Comparison of ENCODE assay signal across 19 mouse cellular contexts in genomic region chr10:53062741-53063140, GRCm38 (mm10).
"Had no signal": no experiment of that assay in that cellular context is flagged by ENCODE, and none has a peak within 500 bp of the region (broad histone marks: within the 10 kb centered on the region; RNA-seq: fewer than 3 reads in every experiment).

No protein-coding gene starts in this region.

- DNase-seq: left cerebral cortex, postnatal 4 days; liver, postnatal 0 days; lung, embryonic 14.5 days; right cerebral cortex, postnatal 4 days; thymus, adult 2 months; thymus, postnatal 36 days had no signal

- H3K9ac ChIP-seq: limb, embryonic 12.5 days; limb, embryonic 15.5 days; liver, embryonic 14.5 days; liver, postnatal 0 days; lung, embryonic 14.5 days; midbrain, embryonic 13.5 days; neural tube, embryonic 13.5 days had no signal

- H3K36me3 ChIP-seq: limb, embryonic 12.5 days; limb, embryonic 15.5 days; midbrain, embryonic 10.5 days; midbrain, embryonic 13.5 days; neural tube, embryonic 13.5 days had no signal

- H3K4me1 ChIP-seq: limb, embryonic 12.5 days; limb, embryonic 15.5 days; midbrain, embryonic 10.5 days; midbrain, embryonic 13.5 days; neural tube, embryonic 13.5 days had no signal

- H3K4me3 ChIP-seq: limb, embryonic 12.5 days; limb, embryonic 15.5 days; midbrain, embryonic 10.5 days; midbrain, embryonic 13.5 days; myocyte; neural tube, embryonic 13.5 days had no signal

- ATAC-seq: intestine, postnatal 0 days; liver, postnatal 0 days; lung, postnatal 0 days; midbrain, embryonic 13.5 days; midbrain, embryonic 16.5 days had no signal

- H3K27ac ChIP-seq: limb, embryonic 12.5 days; limb, embryonic 15.5 days; liver, embryonic 14.5 days; macrophage; midbrain, embryonic 10.5 days; midbrain, embryonic 13.5 days; neural tube, embryonic 13.5 days; stomach, postnatal 0 days had no signal

- H3K27me3 ChIP-seq: limb, embryonic 12.5 days; limb, embryonic 15.5 days; midbrain, embryonic 13.5 days; neural tube, embryonic 13.5 days had no signal

- H3K4me2 ChIP-seq: limb, embryonic 12.5 days; limb, embryonic 15.5 days; liver, embryonic 11.5 days; lung, embryonic 14.5 days; midbrain, embryonic 13.5 days; neural tube, embryonic 13.5 days had no signal

- H3K9me3 ChIP-seq: limb, embryonic 12.5 days; limb, embryonic 15.5 days; midbrain, embryonic 10.5 days; midbrain, embryonic 13.5 days; neural tube, embryonic 13.5 days had no signal
